Mouse (Mus musculus) ovary, adult 18-20 months (tissue): ENCODE measurements around the gene Reg3a.
"Not testable (repeated sequence)": the region's sequence is repeated elsewhere in the genome, so short reads cannot be mapped to it uniquely, and the experiment has no call there.

Experiments used
- DNase-seq: peaks from one replicate; pipeline ENCODE4 v3.0.0; 2022; ENCODE audit warnings: low spot score, mixed read lengths

Gene Reg3a

DNA sequence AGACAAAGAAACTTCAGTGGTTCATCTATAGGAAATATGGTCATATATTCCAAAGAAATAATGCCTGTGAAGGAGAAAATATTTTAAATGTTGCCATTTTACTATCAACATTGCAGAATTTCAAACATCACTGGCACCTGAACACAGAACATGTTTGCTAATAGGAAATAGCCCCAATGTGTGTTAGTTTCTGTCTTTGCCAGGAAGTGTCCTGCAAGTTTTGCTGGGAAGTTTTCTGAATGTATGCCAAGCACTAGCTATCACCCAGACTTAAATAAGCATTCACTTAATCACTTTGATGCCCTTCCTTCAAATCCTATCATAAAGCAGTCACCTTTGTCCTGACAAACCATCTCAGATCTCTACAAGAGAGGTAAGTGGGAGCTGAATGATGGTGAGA lies at the start of gene Reg3a:
Gene Reg3a (plus strand): TSS at position 301 of the 400 bp plus-strand sequence.
- DNase-seq, result no peak

DNA sequence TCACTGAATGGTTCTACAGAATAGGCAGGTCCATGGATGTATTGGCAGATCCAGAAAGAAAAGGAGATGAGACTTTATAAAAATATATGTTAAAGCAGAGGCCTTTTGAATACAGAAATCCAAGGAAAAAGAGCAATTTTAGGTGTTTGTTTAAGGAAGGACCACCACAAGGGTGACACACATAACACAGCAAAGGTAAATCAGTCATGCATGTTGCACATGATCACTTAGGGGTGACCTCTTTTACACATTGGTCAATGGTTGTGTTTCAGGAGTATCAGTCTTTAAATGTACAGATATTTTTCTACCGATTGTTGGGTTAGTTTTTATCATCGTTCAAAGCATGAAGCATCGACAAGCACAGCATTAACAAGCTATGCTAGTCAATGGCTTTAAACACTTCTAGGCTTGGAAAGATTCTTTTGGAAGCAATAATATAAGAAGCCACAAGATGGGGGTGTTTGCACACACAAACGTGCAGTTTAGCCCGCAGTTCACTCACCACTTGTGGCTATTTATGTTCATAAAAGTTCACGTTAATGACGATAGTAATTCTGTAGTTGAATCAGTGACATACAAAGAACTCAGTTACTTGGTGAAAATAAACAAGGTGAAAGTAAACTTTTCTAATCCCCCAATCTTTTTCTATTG lies 48.5 kb upstream of the Reg3a start:
- no peak for DNase-seq

DNA sequence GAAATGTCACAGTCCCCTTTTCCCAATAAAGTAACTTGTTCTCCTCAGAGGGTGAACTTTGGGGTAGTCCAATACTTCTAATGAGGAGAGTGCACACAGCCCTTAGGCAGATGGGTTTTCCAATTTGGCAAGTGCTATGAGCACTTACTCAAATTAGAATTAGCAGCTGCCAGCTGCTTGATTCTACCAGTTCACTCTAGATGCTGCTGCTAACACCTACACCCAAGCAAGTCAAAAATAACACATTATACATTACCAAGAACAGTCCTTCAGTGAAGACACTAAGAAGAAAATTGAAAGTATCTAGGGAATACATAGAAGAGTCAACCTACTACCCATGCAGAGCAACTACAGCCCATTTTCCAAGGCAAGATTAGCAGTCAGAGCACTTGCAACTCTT lies 40.2 kb upstream of the Reg3a start:
- no peak for DNase-seq

DNA sequence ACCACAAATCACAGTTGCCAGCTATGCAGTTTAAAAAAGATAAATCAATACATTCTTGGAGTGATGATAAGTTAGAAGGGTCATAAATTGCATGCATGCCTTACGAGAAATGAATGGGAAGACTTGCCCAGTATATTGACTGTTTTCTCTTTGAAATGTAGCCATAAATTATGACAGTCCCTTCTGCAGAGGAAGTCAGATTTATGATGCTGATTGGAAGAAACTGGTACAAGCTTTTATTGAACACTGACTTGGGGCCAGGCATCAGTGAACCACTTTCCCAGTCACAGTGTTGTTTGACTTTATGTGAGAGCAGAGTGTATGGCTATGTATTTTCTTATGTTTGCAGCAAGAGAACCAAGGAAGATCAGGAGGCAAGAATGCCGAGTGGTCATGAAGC lies 38.8 kb upstream of the Reg3a start:
- no peak for DNase-seq

GRCm38 (mm10) chr6:78361971-78362563 lies 18.4 kb upstream of the Reg3a start:
- DNase-seq, result no peak

DNA sequence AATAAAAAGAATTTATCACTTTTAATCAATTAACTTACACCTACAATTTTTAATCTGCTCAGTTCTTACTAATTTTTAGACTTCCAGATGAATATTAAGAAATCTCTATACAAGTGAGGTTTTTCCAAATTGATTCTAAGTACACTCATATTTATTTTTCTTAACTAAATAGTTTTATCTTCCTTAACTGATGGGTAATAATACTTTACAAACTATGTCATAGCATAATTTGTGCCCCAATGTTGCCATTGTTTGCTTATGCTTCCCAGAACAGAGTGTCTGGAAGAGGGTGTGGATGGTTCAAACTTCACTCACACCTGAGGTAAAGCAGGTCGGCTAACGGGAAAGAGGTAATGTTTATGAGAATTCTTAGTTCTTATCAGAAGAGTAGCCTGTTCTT lies 10.2 kb upstream of the Reg3a start, which contains the start of gene Reg3b:
Gene Reg3b (plus strand): TSS at position 301 of the 400 bp plus-strand sequence.
- no peak for DNase-seq

- DNase-seq, result no peak
Observed at GRCm38 (mm10) chr6:78378765-78379164, 1.7 kb upstream of the Reg3a start, which contains the start of gene Reg3d. Gene Reg3d (minus strand): TSS chr6:78378865.

- DNase-seq, result no peak
Observed at GRCm38 (mm10) chr6:78385609-78386008, 5.1 kb downstream of the Reg3a start.

DNA sequence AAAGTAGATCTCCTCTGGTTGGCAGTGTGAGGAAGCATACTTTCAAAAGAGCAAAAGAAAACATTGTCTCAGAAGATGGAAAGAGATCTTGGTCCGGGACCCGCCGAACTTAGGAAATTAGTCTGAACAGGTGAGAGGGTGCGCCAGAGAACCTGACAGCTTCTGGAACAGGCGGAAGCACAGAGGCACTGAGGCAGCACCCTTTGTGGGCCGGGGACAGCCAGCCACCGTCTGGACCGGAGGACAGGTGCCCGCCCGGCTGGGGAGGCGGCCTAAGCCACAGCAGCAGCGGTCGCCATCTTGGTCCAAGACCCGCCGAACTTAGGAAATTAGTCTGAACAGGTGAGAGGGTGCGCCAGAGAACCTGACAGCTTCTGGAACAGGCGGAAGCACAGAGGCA lies 14.8 kb downstream of the Reg3a start, which contains the start of gene Reg2:
Gene Reg2 (plus strand): TSS at position 301 of the 400 bp plus-strand sequence.
- not testable (repeated sequence) for DNase-seq

DNA sequence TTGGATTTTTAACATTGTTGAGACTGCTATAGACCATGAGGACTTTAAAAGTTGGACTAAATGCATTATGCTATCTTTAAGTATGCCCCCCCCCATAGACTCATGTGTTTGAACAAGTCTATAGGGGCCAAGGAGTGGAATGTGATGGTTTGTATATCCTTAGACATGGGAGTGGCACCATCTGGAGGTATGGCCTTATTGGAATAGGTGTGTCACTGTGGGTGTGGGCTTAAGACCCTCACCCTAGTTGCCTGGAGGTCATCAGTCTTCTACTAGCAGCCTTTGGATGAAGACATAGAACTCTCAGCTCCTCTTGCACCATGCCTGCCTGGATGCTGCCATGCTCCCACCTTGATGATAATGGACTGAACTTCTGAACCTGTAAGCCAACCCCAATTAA lies 41.9 kb downstream of the Reg3a start, which contains the start of gene Reg1:
Gene Reg1 (plus strand): TSS at position 301 of the 400 bp plus-strand sequence.
- DNase-seq, result not testable (repeated sequence)

DNA sequence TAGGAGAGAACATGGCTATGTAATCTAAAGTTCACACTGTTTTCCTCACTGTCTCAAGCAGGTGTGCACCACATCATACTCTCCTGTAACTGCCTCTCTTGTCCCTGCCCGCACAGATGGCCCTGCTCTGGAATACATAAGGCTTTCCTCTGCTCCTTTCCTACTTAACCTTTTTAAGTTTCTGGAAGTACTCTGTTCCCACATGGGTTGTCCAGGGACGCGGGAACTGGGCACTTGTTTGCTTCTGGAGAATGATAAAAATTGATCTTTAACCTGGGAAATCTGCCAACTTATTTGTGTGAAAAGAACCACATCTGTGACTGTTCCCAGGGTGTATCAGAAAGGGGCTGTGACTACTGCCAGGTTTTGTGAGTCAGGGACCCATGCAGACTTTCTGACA lies 45.0 kb downstream of the Reg3a start:
- DNase-seq, result no peak
